Mouse (Mus musculus): Measurements from ENCODE around the gene Htra2.
A peak's percentile ranks its signal among the peaks of the same experiment; 100 is the strongest.

The Htra2 gene

DNA sequence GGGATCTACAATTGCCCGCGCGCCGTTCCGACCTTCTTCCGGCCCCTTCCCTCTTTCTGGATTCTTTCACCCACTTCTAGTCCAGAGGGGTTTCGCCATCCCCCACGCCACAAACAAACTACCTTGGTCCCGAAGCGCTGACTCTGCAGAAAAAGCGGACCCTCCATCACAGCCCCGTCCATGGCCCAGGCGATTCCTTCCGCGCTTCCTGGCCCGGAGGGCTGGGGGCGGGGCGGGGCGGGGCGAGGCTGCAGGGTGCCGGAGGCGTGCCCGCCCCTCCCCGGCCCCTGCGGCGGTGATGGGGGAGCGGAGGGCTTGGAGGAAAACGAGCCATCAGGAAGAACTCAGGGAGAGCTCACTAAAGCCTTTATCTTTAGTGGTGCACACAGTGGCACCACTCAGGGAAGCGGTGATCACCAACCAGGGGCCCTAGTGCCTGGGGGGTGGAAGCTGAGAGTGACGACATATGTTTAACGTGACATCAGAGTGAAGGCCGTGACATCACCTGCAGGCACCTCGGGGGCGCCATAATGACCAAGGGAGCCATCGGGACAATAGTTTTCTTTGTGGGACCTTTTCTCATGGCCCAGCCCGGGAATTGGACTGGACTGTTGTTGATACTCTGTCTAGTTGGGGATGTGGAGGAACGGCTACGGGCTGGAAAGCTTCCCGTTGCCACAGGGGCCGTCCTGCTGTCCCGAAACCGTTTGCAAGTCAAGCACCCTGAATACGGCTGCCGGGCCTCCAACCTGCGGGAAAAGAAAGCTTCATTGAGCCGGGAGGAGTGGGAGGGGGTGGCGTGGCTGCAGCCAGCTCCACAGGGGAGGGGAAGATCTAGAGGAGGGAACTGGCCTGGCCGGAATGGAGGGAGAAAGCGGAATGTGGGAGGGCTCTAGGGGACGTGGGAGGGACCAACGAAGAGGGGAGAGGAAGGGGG, 21.6 kb downstream of the Htra2 start, which contains the start of the genes Dok1 and Loxl3:
Gene Dok1 (minus strand): TSS at position 223 of the 937 bp plus-strand sequence.
Gene Loxl3 (plus strand): TSS at position 925 of the 937 bp plus-strand sequence.
- DNase-seq (ENCODE audit: low spot score in 2 of 2) = peak; percentile 64 to 72

DNA sequence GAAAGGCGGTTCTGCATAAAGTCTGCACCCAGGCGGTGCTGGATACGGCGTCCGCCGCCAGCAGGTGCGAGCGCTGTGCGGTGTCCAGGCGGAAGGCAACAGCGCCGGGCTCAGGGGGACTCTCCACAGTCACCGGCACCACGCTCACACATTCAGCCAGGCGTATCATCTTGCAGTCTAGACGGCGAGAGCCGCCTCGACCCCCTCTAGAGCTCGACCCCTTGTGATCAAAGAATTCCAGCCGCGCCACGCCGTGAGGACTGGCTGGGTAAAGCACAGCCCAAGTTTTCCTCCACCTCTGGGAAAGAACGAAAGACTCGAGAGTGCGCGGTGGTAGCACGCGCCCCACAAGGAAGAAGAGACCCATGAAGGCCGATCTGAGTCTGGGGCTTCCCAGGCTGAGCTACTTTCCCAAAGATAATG, 22.3 kb downstream of the Htra2 start:
- peak; percentile 66 to 69 for DNase-seq (ENCODE audit: low spot score in 2 of 2)

DNA sequence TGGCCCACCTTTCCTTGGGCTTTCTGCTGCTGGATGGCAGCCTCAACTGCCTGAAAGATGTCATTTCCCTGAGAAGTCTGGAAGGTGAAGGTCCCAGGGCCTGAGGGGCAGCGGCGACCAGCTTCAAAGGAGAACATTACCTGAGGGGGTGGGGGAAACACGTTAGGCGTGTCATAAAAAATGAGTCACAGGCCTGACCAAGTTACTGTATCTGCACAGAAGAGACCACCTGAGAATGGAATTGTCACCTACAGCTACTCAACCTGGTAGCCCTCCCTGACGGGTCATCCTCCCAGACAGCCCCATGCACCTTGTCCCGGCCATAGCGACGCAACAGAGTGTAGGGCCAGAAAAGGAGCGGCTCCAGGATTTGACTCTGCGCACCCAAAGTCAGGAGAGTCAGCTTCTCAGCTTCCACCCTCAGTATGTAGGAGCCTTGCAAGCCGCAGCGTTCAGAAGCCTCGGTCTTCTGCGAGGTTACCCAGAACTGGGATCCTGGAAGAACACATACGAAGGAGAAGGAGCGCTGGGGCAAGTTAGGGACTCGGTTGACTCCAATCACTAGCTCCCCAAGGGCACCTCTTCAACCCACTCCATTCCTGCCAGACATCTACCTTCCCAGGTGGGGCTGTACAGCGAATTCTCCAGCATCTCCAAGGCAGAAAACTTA, 23.0 kb downstream of the Htra2 start:
- DNase-seq (ENCODE audit: low spot score in 2 of 2) = no peak

DNA sequence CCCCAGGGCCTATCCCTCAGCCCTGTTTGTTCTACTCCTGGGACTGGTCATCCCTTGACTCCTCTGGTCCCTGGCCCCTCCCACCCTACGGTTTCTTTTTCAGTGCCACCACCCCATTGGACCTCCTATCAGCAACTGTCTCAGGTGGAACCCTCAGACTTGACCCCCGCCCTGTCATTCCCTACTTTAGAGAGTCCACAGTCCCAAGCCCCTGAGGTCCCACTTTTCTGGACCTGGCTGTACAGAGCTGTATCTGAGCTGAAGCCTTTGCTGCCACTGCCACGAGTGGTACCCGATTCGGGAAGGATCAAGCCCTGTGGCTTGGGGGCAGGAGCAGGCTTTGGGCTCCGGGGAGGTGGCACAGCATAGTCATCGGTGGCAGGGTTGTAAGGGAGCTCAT, 24.0 kb downstream of the Htra2 start:
- no peak for DNase-seq (ENCODE audit: low spot score in 2 of 2)

DNA sequence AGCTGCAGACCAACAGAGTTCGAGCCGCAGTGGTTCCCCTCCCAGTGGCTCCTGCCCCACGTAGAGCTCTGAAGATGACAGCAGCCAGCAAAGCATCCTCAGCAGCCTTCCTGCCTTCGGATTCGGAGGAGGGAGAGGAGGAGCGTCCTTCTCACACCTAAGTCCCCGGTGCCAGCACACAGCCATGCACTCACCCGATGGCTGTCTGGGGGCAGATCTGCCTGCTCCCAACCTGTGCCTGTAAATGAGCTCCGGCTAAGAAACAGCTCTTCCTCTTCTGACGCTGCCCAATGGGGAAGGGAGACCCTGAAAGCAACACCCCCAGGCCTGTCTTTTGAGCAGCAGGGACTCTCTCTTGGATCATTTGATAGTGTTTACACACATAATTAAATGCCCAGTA, 25.3 kb downstream of the Htra2 start:
- no peak for DNase-seq (ENCODE audit: low spot score in 2 of 2)

DNA sequence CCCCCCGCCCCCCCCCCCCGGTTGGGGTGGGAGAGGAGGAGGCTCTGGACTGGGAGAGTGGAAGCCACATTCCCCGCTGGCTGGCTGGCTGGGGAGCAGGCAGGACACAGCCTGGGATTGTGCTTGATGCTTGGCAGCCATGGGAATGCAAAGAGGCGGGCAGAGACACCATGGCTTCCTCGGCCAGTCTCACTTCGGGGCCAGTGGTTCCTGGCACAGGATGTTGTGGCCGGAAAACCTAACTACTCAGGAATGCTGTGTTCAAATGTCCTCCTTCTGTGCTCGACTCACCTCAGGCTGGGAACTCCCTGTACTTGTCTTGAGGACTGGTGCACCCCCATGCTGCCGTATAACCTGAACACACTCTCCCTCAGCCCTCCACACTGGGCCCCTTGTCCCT, 27.4 kb downstream of the Htra2 start:
- DNase-seq (ENCODE audit: low spot score in 2 of 2) = no peak

DNA sequence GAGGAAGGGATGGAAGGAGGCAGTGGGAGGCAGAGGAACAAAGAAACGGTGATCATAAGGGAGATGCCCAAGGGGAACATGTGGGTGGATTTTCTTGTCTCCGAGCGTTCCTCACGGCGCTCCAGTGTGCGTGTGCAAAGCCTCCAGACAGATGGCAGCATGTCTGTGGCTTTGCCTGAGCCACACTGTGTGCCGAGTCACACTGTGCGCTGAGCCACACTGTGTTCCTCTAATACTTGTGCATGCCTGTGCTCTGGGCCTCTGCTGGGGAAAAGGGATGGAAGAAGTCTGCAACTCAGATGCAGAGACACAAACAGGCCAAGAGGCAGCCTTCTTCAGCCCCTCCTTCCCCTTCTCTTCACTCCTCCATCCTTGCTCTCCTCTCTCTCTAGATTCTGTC, 27.8 kb downstream of the Htra2 start:
- DNase-seq (ENCODE audit: low spot score in 2 of 2) = no peak

DNA sequence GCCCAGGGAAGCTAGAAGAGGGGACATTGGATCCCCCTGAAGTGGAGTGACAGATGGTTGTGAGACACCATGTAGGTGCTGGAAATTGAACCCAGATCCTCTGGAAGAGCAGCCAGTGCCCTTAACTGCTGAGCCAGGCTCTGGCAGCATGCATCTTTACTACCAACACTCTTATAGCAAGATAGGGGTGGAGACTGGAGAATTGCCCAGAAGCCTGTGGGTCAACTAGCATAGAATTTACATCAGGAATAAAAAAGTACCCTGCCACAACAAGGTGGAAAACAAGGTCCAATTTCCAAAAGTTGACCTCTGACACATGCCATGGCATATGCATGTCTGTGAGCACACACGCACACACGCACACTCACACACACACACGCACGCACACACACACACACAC, 29.9 kb downstream of the Htra2 start:
- no peak for DNase-seq (ENCODE audit: low spot score in 2 of 2)

DNA sequence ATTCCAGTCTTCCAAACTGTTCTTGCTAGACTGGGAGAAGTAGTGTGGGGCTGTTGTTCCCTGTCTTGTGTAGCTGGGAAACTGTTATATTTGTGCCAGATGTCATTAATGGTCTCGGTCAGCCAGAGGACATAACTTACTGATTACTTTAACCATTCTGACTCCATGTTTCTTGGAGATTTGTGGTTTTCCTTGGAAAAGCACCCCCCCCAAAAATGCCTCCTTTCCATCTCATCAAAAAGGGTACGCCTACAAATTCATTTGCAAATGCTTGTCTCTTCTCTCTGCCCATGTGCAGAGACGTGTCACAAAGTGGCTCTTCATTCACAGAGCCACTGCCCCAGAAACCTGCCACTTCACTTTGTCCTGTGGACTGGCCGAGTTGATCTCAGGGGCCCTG, 30.7 kb downstream of the Htra2 start:
- no peak for DNase-seq (ENCODE audit: low spot score in 2 of 2)

DNA sequence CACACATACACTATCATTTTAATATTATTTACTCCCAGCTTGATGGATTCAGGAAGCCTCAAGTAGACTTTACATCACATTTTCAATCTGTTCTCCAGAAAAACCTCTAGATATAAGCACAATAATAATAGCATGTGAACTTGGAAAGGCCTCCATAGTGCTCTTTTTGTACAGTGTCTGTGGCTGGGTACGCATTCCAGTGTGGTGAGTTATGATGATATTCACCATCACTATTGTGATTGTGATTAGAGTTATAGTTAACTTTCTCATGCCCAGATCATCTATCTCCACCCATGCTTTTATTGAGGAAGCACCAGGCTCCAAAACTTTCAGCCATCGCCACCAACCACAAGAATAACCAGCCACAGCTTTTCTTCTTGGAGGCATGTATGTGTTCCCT, 31.3 kb downstream of the Htra2 start:
- no peak for DNase-seq (ENCODE audit: low spot score in 2 of 2)

DNA sequence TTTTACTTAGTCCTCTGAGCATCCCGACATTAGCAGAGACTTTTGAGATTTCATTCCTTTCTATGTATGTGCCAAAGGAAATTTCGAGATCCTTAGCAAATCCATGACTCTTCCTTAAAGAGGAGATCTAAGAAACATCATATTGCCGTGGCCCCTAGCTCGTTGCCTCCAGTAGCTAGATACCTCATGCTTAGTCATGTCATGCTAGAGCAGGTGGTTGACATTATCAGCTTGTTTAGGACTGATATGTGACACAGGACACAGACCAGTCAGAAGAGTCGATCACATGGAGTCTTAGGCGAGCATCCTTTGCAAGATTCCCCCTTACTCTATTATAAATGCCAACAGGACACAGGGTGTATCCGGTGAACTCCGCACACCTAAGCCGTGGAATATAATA, 32.1 kb downstream of the Htra2 start:
- no peak for DNase-seq (ENCODE audit: low spot score in 2 of 2)

DNA sequence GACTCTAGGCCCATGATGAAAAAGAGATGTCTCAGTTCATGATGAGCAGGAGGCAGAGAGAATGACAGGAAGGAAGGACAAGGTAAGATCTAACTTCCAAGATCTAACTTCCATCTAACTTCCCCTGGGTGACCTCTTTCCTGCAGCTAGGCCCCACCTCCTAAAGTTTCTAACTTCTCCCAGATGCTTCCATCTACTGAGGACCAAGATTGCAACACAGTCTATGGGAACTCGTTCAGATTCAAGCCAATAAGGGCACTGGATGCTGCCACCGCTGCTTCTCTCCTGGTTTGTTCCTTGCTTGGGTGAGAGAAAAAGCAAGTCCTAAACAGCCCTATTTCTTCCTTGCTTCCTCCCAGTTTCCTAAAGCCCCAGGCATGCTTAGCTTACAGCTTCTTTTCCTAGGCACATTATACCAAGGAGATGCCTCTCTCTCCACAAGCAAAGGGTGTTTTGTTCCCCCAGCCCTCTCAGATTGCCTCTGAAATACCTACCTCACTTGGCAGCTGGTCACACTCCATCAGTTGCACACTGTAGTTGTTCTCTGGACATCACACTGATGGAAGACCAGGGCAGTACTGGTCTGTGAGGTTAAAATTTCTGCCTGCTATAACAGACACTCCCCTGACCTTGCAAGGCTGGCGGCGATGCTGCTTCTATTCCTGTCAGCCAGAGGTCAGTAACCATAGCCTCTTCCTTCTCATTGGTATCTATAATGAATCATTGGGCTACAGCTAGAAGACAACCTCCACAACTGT, 34.1 kb downstream of the Htra2 start:
- no peak for DNase-seq (ENCODE audit: low spot score in 2 of 2)

DNA sequence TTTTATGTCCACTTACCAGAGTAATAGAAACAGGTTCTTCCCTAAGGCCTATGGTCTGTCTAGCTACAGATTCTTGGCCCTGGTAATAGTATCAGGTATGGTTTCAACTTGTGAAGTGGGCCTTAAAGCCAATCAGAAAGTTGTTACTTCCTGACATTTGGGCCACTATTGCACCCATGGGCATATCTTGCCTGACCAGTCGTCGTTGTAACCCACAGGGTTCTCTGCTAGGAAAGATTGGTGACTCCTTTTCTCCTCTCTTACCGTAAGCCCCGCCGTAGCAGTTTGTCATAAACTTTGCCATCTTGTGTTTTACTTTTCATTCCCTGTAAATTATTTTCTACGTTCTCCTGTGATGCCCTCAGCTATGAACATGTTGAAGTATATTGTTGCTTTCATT, 35.0 kb downstream of the Htra2 start:
- peak in 1 of 2 experiments; percentile 54 for DNase-seq (ENCODE audit: low spot score in 2 of 2)

DNA sequence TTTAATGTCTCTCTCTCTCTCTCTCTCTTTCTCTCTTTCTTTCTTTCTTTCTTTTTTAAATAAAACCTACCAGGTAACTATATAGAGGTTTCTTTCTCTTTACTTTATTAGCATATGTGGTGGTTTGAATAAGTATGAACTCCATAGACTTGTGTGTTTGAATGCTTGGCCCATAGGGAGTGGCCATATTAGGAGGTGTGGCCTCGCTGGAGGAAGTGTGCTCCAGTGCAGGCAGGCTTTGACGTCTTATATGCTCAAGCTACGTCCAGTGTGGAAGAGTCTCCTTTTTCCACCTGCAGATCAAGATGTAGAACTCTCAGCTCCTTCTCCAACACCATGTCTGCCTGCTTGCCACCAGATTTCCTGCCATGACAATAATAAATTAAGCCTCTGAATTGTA, 36.0 kb downstream of the Htra2 start:
- no peak for DNase-seq (ENCODE audit: low spot score in 2 of 2)

DNA sequence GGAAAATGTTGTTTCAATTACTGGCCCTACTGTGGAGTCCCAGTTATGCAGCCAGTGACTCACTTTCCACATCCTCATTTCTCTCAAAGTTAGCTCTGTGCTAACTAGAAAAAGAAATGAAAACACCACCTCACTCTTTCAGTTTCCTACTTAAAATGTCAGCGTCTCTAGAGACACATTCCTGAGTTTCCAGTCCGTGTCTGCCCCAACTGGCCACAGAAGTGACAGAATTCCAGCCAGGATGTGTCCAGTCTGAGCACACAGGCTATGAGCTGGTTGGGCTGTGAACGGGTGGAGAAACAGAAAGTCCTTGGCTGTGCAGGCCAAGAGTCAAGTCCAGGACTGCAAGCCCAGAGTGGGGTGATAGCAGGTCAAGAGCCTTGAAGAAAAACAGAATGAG, 37.9 kb downstream of the Htra2 start:
- no peak for DNase-seq (ENCODE audit: low spot score in 2 of 2)

DNA sequence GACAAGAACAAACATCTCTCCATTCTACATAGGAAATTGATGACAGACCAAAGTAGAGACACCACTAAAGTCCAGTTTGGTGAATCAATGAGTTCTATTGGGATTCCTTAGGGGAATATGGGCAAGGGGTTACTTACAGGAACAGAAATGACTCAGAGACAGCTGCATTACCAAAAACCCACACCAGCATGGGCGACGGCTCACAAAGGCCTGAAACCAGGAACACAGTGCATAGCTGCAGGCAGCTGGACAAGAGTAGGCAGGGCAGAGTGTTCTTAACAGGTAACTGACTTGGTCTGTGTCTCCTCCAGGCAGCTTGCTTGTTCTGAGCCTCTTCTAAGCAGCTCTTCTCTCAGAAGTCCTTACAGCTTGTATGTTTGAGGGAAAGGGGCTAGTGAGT, 39.3 kb downstream of the Htra2 start:
- DNase-seq (ENCODE audit: low spot score in 2 of 2) = no peak

DNA sequence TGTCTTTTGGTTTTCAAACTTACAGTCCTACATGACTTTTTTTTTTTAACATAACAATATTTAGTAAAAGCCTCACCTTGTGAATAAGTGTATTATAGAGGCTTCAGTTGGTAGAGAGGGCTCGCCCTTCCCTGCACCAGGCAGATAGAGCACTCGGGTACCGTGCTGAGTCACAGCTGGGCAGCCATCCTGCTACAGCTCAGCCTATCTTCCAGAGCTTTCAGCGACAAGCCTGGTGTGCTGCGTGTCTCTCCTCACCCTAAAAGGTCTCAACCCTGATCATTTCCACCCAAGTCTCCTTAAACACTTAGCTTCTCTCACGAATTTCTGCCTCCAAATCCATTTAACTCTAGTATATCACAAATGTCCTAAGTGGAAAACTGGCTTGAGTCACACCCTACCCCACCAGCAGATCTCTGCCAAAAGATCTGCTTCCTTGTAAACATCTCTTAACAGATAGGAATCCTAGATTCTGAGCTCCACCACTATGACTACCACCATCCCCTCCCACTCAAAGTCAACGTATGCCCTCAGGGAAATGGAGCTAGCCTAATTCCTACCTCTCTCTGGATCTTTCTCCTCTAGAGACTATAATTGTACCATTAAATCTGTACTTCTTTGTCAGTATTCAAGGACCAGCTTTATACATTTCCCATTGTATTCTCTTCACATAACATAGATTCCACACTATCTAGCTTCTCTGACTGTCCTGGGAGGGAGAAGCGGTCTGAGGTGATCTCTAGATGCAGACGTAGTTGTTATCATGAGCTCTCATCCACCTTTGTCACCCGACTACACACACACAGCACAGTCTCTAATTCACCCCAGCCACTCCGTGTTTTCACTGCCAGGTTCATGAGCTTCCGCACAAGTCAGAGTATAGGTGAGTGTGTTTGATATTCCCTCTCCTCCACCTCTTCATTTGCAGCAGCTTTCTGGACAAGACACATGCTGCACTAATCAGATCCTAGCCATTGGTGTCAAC, 40.3 kb downstream of the Htra2 start:
- peak; percentile 54 to 73 for DNase-seq (ENCODE audit: low spot score in 2 of 2)

DNA sequence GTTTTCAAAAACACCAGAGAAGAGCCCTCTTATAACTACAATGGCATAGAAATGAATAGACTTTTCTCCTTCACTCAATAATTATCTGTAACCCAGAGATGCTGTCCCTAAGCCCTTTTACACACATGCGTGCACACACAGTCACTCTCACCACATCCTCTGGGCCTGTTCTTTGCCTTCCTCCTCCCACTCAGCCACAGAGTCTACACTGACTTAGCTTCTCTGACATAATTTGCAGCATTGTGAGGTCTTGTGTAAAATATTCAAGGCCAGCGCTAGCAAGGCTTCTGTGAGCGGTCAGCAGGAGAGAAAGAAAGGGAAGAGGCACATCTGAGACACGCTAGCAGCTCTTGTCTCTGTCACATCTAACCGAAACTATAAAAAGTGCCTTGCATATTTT, 41.6 kb downstream of the Htra2 start:
- DNase-seq (ENCODE audit: low spot score in 2 of 2) = peak; percentile 67

DNA sequence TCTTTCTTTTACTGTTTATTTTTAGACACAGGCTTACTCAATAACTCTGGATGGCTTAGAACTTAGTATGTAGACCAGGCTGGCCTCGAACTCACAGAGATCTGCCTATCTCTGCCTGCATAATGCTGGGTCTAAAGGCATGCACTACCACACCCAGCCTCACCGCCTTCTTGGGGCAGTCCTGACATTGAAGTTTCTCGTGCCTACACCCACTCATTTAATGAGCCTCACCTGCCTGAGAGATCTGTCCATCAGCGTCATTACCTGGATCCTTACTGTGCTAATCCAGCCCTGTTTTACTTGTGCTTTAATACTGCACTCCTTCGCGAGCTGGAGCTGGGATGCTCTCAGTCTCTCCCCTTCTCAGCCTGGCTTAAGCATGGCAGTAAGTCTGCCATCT, 43.3 kb downstream of the Htra2 start:
- no peak for DNase-seq (ENCODE audit: low spot score in 2 of 2)

DNA sequence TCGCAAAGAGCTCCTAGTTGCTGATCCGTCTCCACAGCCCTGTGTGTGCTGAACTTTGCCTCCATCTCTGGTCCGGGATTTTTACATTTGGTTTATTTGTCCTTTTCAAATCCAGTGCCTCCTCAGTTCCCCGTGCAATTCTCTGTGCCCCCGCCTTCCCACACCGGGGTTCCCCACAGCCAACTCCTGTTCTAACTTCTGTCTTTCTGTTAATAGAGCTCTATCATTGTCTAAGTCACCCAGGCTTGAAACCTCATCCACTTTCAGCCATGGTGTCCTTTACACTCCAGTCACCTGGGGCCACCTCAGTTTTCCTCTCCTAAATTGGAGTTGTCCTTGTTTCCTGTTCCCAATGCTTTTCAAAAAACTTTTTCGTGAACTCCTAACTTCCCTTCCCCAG, 43.8 kb downstream of the Htra2 start:
- peak; percentile 40 to 46 for DNase-seq (ENCODE audit: low spot score in 2 of 2)

DNA sequence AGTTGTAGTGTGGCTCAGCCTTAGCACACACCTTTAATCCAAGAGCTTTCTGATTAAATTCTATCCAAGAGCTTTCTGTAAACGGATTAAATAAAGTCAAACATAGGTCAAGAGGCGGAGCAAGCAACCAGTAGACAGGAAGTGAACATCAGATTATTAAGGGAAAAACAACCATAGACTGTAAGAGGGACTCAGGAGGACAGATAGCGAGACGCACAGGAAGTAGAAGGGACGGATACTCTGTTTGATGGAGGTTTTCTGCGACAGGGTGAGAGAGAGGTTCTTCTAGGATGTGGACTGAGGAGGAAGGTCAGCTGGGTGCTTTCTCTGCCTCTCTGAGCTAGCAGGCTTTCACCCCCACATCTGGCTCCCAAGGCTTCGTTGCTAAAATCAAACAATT, 45.1 kb downstream of the Htra2 start:
- DNase-seq (ENCODE audit: low spot score in 2 of 2) = peak in 1 of 2 experiments; percentile 42

All from spleen, postnatal 36 days (tissue).